Mouse (Mus musculus): ENCODE data around the gene Utrn.

- TF ChIP-seq TCF3 (IDR thresholded peaks at IDR 0.05; ENCODE audit: insufficient read length, low read depth) (no peak), POLR2A (IDR thresholded peaks at IDR 0.05; ENCODE audit: insufficient read length, low read depth) (no peak), MYOD1 (IDR thresholded peaks at IDR 0.05; ENCODE audit: control insufficient read depth in 1 of 3, insufficient read length in 2 of 3, low read depth in 2 of 3) (no peak), MAX (IDR thresholded peaks at IDR 0.05; ENCODE audit: low read depth) (no peak), E2F4 (IDR thresholded peaks at IDR 0.05; ENCODE audit: insufficient read depth) (no peak), POLR2AphosphoS2 (IDR thresholded peaks at IDR 0.05; ENCODE audit: insufficient read length, low read depth) (no peak), USF1 (IDR thresholded peaks at IDR 0.05; ENCODE audit: low read depth) (no peak), CEBPB (IDR thresholded peaks at IDR 0.05; ENCODE audit: insufficient read depth, poor library complexity, severe bottlenecking) (no peak), TCF12 (IDR thresholded peaks at IDR 0.05; ENCODE audit: insufficient read depth, poor library complexity, severe bottlenecking) (no peak), SRF (IDR thresholded peaks at IDR 0.05; ENCODE audit: control insufficient read depth, insufficient read length, low read depth) (no peak), MYOG (IDR thresholded peaks at IDR 0.05; ENCODE audit: control insufficient read depth in 1 of 3, insufficient read depth in 1 of 3, insufficient read length in 2 of 3, low read depth in 2 of 3) (no peak), REST (IDR thresholded peaks at IDR 0.05; ENCODE audit: insufficient read depth, insufficient read length) (no peak)
Observed at GRCm38 (mm10) chr10:12545440-12545839, 323.7 kb downstream of the Utrn start.

All from myocyte (in vitro differentiated cells).